In the genomic region with DNA sequence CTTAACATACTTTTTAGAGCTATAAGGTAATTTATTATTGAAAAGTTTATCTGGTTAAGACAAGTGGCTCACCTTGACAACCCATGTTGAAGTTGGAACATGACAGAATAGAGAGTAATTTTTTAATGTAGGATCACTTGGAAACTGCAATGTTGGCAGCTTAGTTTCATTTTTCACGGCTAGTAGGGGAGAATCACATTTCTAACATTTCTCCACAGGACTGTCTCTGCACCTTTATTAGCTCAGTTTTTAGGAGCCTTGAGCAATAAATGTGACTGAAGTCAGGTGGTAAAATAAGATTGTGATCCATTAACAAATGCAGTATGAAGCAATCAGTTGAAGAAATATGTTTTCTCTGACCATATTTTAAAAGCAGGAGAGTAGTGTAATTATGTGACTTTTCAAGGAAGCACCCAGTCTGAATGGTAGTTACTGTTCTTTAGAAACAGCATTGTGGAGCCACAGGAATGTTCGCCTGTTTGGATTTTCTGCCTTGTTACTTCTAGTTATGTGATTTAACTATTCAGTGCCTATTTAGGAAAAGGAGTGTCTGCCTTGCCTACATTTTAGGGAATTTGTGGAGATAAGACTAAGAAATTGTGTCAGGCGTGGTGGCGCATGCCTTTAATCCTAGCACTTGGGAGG, we compare ENCODE assay signal across 15 mouse cellular contexts. TPM values are rescaled to one million over a fixed set of nuclear protein-coding genes. Genes with fewer than 3 reads are reported as not detected.
DNase-seq lines count a peak whose midpoint lies in the region; ATAC-seq and TF ChIP-seq lines count a peak whose summit lies in the region.
"Had no signal": no experiment of that assay in that cellular context is flagged by ENCODE, and none has a peak within 500 bp of the region (broad histone marks: within the 10 kb centered on the region; RNA-seq: fewer than 3 reads in every experiment).

No protein-coding gene starts in this region.

- DNase-seq in lung, postnatal 14 days = no peak
- DNase-seq in CH12.LX (ENCODE audit: extremely low read depth) = no peak
- peak; percentile 10 for DNase-seq in brain, embryonic 14.5 days (ENCODE audit: low read depth)
- no peak for DNase-seq in hindbrain, postnatal 0 days (ENCODE audit: low spot score)
- no peak for DNase-seq in layer of hippocampus, adult 9-11 months
- no peak for DNase-seq in adrenal gland, postnatal 10 days
- DNase-seq in heart, adult 18-20 months = no peak
- DNase-seq: adrenal gland, postnatal 36 days; cerebellum, postnatal 10 days; heart, adult 11 months; lung, postnatal 36 days; right cerebral cortex, adult 18-20 months; thymus, postnatal 14 days had no signal

- peak overlapping the region; percentile 47; the same call in 1 of the 2 replicates for H3K27ac ChIP-seq in lung, embryonic 15.5 days
- no peak overlapping the region for H3K27ac ChIP-seq in CH12.LX (ENCODE audit: insufficient read depth, low read depth)
- no peak overlapping the region for H3K27ac ChIP-seq in hindbrain, postnatal 0 days

- H3K36me3 ChIP-seq in lung, embryonic 15.5 days = no peaks in the 10 kb centered on the region
- peaks cover 0 to 2% of the 10 kb centered on the region in 2 experiments for H3K36me3 ChIP-seq in CH12.LX (replicated peaks in 1 of 2; ENCODE audit: control insufficient read depth in 1 of 2, insufficient read depth in 1 of 2, low read length in 1 of 2)
- no peaks in the 10 kb centered on the region for H3K36me3 ChIP-seq in hindbrain, postnatal 0 days (ENCODE audit: insufficient read depth, low read length)

- 0 out of 2 replicates have a peak, but pooled peaks cover 2% of the 10 kb centered on the region for H3K79me2 ChIP-seq in CH12.LX (replicated peaks; ENCODE audit: control insufficient read depth, extremely low read depth, insufficient read depth, poor library complexity, severe bottlenecking)

- no peak for TF ChIP-seq CTCF in CH12.LX (conservative IDR thresholded peaks at IDR 0.05 in 1 of 2, IDR thresholded peaks at IDR 0.05 in 1 of 2; ENCODE audit: low read depth in 2 of 2, low read length in 2 of 2)
- TF ChIP-seq CTCF in brain, embryonic 14.5 days (IDR thresholded peaks at IDR 0.05; ENCODE audit: borderline replicate concordance, extremely low read depth, insufficient read depth, insufficient read length) = no peak
- TF ChIP-seq CTCF in hindbrain, postnatal 0 days (IDR thresholded peaks at IDR 0.05; ENCODE audit: low read depth) = no peak

- H3K9ac ChIP-seq in lung, embryonic 15.5 days = no peak overlapping the region
- H3K9ac ChIP-seq in CH12.LX (ENCODE audit: insufficient read depth, low read depth) = no peak overlapping the region
- no peak overlapping the region for H3K9ac ChIP-seq in hindbrain, postnatal 0 days (replicated peaks; ENCODE audit: low read length)

- 60% methylated on average over 4 of the region's 4 CpGs for WGBS in lung, embryonic 15.5 days
- WGBS in hindbrain, postnatal 0 days = 56% methylated on average over 4 of the region's 4 CpGs

- dilution Hi-C loops in CH12.LX (cut with MboI; ENCODE audit: extremely low pct_ligation_motif_present, extremely low pct_unique_long_range_greater_than_20kb, low sequenced_read_pairs) = no loop called here

- no peak for TF ChIP-seq POLR2A in CH12.LX (IDR thresholded peaks at IDR 0.05; ENCODE audit: low read depth, low read length)
- no peak for TF ChIP-seq POLR2A in brain, embryonic 14.5 days (IDR thresholded peaks at IDR 0.05; ENCODE audit: borderline replicate concordance, extremely low read depth, insufficient read depth, insufficient read length, poor library complexity, severe bottlenecking)

- in situ Hi-C loops in CH12.LX (cut with MboI; ENCODE audit: low pct_ligation_motif_present, low pct_unique_long_range_greater_than_20kb, low sequenced_read_pairs) = no loop called here

- no peak overlapping the region for H3K4me2 ChIP-seq in lung, embryonic 15.5 days
- 0 out of 2 replicates have a peak overlapping the region, but pooled peaks have one; percentile 29 for H3K4me2 ChIP-seq in CH12.LX (ENCODE audit: insufficient read depth, low read depth, poor library complexity, severe bottlenecking)
- 0 out of 2 replicates have a peak overlapping the region, but pooled peaks have one; percentile 1 for H3K4me2 ChIP-seq in hindbrain, postnatal 0 days (ENCODE audit: low read depth, low read length)

- no peaks in the 10 kb centered on the region for H3K9me3 ChIP-seq in lung, embryonic 15.5 days
- no peaks in the 10 kb centered on the region for H3K9me3 ChIP-seq in CH12.LX (replicated peaks; ENCODE audit: low read length)
- H3K9me3 ChIP-seq in hindbrain, postnatal 0 days (ENCODE audit: low read length) = no peaks in the 10 kb centered on the region

- H3K27me3 ChIP-seq in lung, embryonic 15.5 days = no peaks in the 10 kb centered on the region
- no peaks in the 10 kb centered on the region for H3K27me3 ChIP-seq in CH12.LX (replicated peaks)
- no peaks in the 10 kb centered on the region for H3K27me3 ChIP-seq in hindbrain, postnatal 0 days (ENCODE audit: insufficient read depth, low read length)

- TF ChIP-seq RAD21 in CH12.LX (IDR thresholded peaks at IDR 0.05; ENCODE audit: low read depth, low read length) = no peak

- no peak for TF ChIP-seq EP300 in CH12.LX (IDR thresholded peaks at IDR 0.05; ENCODE audit: low read length)

- no peak overlapping the region for H3K4me3 ChIP-seq in lung, embryonic 15.5 days
- no peak overlapping the region for H3K4me3 ChIP-seq in CH12.LX (replicated peaks in 1 of 3; ENCODE audit: low read depth in 2 of 3, low read length in 2 of 3, poor library complexity in 1 of 3)
- no peak overlapping the region for H3K4me3 ChIP-seq in hindbrain, postnatal 0 days (ENCODE audit: low read length)

- 0 out of 2 replicates have a peak, but pooled peaks cover 8% of the 10 kb centered on the region for H3K4me1 ChIP-seq in lung, embryonic 15.5 days
- H3K4me1 ChIP-seq in CH12.LX (ENCODE audit: control insufficient read depth in 1 of 2, insufficient read depth in 2 of 2) = no peaks in the 10 kb centered on the region
- no peaks in the 10 kb centered on the region for H3K4me1 ChIP-seq in hindbrain, postnatal 0 days (ENCODE audit: insufficient read depth, low read length)

- ATAC-seq in lung, embryonic 15.5 days (ENCODE audit: borderline replicate concordance, extremely low read depth, low FRiP score, low TSS enrichment) = no peak
- ATAC-seq in hindbrain, postnatal 0 days = no peak
- ATAC-seq: inflammation-experienced regulatory T-cells, adult 6 months had no signal

TF ChIP-seq in CH12.LX, 34 proteins besides CTCF, POLR2A, EP300 and RAD21:
- TF ChIP-seq PAX5 (IDR thresholded peaks at IDR 0.05; ENCODE audit: low read length) (no peak), ZKSCAN1 (IDR thresholded peaks at IDR 0.05; ENCODE audit: borderline replicate concordance, low read depth, low read length) (no peak), NELFE (IDR thresholded peaks at IDR 0.05; ENCODE audit: low read depth, low read length) (no peak), GABPA (IDR thresholded peaks at IDR 0.05; ENCODE audit: insufficient replicate concordance, low read depth, low read length) (no peak), JUND (conservative IDR thresholded peaks at IDR 0.05; ENCODE audit: low read depth, low read length) (no peak), ZMIZ1 (IDR thresholded peaks at IDR 0.05; ENCODE audit: low read depth, low read length) (no peak), CHD2 (IDR thresholded peaks at IDR 0.05; ENCODE audit: low read length) (no peak), TCF12 (IDR thresholded peaks at IDR 0.05; ENCODE audit: low read depth, low read length) (no peak), USF2 (conservative IDR thresholded peaks at IDR 0.05; ENCODE audit: low read depth, low read length) (no peak), POLR2AphosphoS2 (IDR thresholded peaks at IDR 0.05; ENCODE audit: low read depth, low read length) (no peak), ZC3H11A (IDR thresholded peaks at IDR 0.05; ENCODE audit: low read depth, low read length) (no peak), MXI1 (IDR thresholded peaks at IDR 0.05; ENCODE audit: low read depth, low read length) (no peak), HCFC1 (IDR thresholded peaks at IDR 0.05; ENCODE audit: low read depth, low read length) (no peak), MAFK (IDR thresholded peaks at IDR 0.05; ENCODE audit: insufficient replicate concordance, low read length) (no peak), SMC3 (IDR thresholded peaks at IDR 0.05; ENCODE audit: low read depth, low read length) (no peak)

RNA-seq across cellular contexts. Expression of gene Mpp5, which starts 29.8 kb away (rescaled TPM):
- polyA plus RNA-seq in lung, embryonic 15.5 days (2015; fragmentation: Nextera tagmentation; extraction: Ambion mirVana) = 21.8 and 26.1 TPM in 2 replicates
- total RNA-seq in CH12.LX (2012; rRNA removed) (9.9 and 10.3 TPM in 2 replicates), CH12.LX (2014; rRNA removed) (14.2 and 17.1 TPM in 2 replicates)
- 11.0 and 13.6 TPM in 2 replicates for polyA plus RNA-seq in CH12.LX (2012; ENCODE audit: insufficient read length, low read depth)
- 6.1 and 9.3 TPM in 2 replicates for polyA plus RNA-seq in brain, embryonic 14.5 days (2012; rRNA removed)
- 10.7 and 14.5 TPM in 2 replicates for total RNA-seq in hindbrain, postnatal 0 days (2014; rRNA removed)
- polyA plus RNA-seq in hindbrain, postnatal 0 days (2015; fragmentation: Nextera tagmentation; extraction: Ambion mirVana) = 12.7 and 13.4 TPM in 2 replicates
- 10 to 100 TPM; 16.5 to 22.0 TPM for total RNA-seq in adrenal gland, postnatal 10 days (2021)
- 10 to 100 TPM; 12.7 to 14.9 TPM for total RNA-seq in heart, adult 18-20 months (2021)
